ENCODE assay signal across 16 mouse cellular contexts in genomic region chr10:96377549-96377948, GRCm38 (mm10).
DNase-seq lines count a peak whose midpoint lies in the region; ATAC-seq and TF ChIP-seq lines count a peak whose summit lies in the region.
"Had no signal": no experiment of that assay in that cellular context is flagged by ENCODE, and none has a peak within 500 bp of the region (broad histone marks: within the 10 kb centered on the region; RNA-seq: fewer than 3 reads in every experiment).

No protein-coding gene starts in this region.

- no peaks in the 10 kb centered on the region for H3K4me1 ChIP-seq in midbrain, postnatal 0 days (ENCODE audit: insufficient read depth, low read length)
- H3K4me1 ChIP-seq in neural tube, embryonic 15.5 days, result no peaks in the 10 kb centered on the region

- no peak overlapping the region for H3K4me3 ChIP-seq in midbrain, postnatal 0 days (ENCODE audit: low read depth, low read length)
- no peak overlapping the region for H3K4me3 ChIP-seq in neural tube, embryonic 15.5 days (replicated peaks)
- H3K4me3 ChIP-seq: erythroblast, embryonic 14.5 days; heart, adult 2 months; hindbrain, embryonic 10.5 days; liver, embryonic 15.5 days had no signal

- H3K27me3 ChIP-seq in midbrain, postnatal 0 days (ENCODE audit: insufficient read depth, low read length), result no peaks in the 10 kb centered on the region
- no peaks in the 10 kb centered on the region for H3K27me3 ChIP-seq in neural tube, embryonic 15.5 days (replicated peaks)
- H3K27me3 ChIP-seq: liver, embryonic 15.5 days had no signal

- no peak overlapping the region for H3K4me2 ChIP-seq in midbrain, postnatal 0 days (ENCODE audit: low read depth, low read length, poor library complexity, severe bottlenecking)
- no peak overlapping the region for H3K4me2 ChIP-seq in neural tube, embryonic 15.5 days
- H3K4me2 ChIP-seq: liver, embryonic 15.5 days had no signal

- no peak overlapping the region for H3K9ac ChIP-seq in midbrain, postnatal 0 days (replicated peaks; ENCODE audit: low read length, poor library complexity, severe bottlenecking)
- H3K9ac ChIP-seq in neural tube, embryonic 15.5 days (replicated peaks), result no peak overlapping the region
- H3K9ac ChIP-seq: liver, embryonic 15.5 days had no signal

- DNase-seq in adrenal gland, postnatal 10 days, result peak; percentile 9
- DNase-seq in adrenal gland, postnatal 25 days, result no peak
- peak; percentile 54 for DNase-seq in layer of hippocampus, adult 9-11 months
- DNase-seq in layer of hippocampus, postnatal 14 days (ENCODE audit: low spot score in 2 of 2), result no peak
- DNase-seq in adrenal gland, postnatal 36 days, result peak; percentile 11 to 15
- no peak for DNase-seq in midbrain, postnatal 0 days (ENCODE audit: low spot score)
- DNase-seq: cerebellum, adult 11 months; embryo, embryonic 11 days had no signal

- 88% methylated on average over 4 of the region's 4 CpGs for WGBS in midbrain, postnatal 0 days
- 86% methylated on average over 4 of the region's 4 CpGs for WGBS in neural tube, embryonic 15.5 days

- H3K27ac ChIP-seq in midbrain, postnatal 0 days (ENCODE audit: low read depth, low read length), result no peak overlapping the region
- no peak overlapping the region for H3K27ac ChIP-seq in neural tube, embryonic 15.5 days (replicated peaks)
- H3K27ac ChIP-seq: heart, adult 2 months; hindbrain, embryonic 10.5 days; liver, embryonic 15.5 days had no signal

- no peaks in the 10 kb centered on the region for H3K9me3 ChIP-seq in midbrain, postnatal 0 days (ENCODE audit: low read length)
- no peaks in the 10 kb centered on the region for H3K9me3 ChIP-seq in neural tube, embryonic 15.5 days (replicated peaks)
- H3K9me3 ChIP-seq: hindbrain, embryonic 10.5 days; liver, embryonic 15.5 days had no signal

- TF ChIP-seq CTCF in midbrain, postnatal 0 days (IDR thresholded peaks at IDR 0.05), result no peak

- no peaks in the 10 kb centered on the region for H3K36me3 ChIP-seq in midbrain, postnatal 0 days (ENCODE audit: insufficient read depth, low read length)
- no peaks in the 10 kb centered on the region for H3K36me3 ChIP-seq in neural tube, embryonic 15.5 days
- H3K36me3 ChIP-seq: hindbrain, embryonic 10.5 days; liver, embryonic 15.5 days had no signal

- peak; percentile 75 for ATAC-seq in monocyte, adult 5-6 weeks (replicated peaks; ENCODE audit: insufficient number of reproducible peaks, low FRiP score, low TSS enrichment, poor library complexity, severe bottlenecking)
- no peak for ATAC-seq in midbrain, postnatal 0 days (ENCODE audit: low FRiP score)
- ATAC-seq in neural tube, embryonic 15.5 days (ENCODE audit: low FRiP score), result no peak
- ATAC-seq: activated CD4-positive, CD25-positive, alpha-beta regulatory T cell, adult 4 months; midbrain, embryonic 16.5 days had no signal

Comparison
In these comparisons a context has a peak if more than half of its experiments do, and no peak if none do; other contexts are left out.
1. DNase-seq: peak in adrenal gland, postnatal 10 days (single experiment), layer of hippocampus, adult 9-11 months (single experiment) and adrenal gland, postnatal 36 days (2 of 2); none in adrenal gland, postnatal 25 days (single experiment), layer of hippocampus, postnatal 14 days (0 of 2) and midbrain, postnatal 0 days (single experiment).